Mouse (Mus musculus) heart, postnatal 0 days (tissue): ENCODE results near the gene Traf2.

Experiments used
- CTCF ChIP-seq: IDR thresholded peaks from 2 replicates; pipeline ENCODE4 v1.5.1; 2016; ENCODE audit warnings: antibody characterized with exemption, control low read depth, low read depth
- EP300 ChIP-seq: IDR thresholded peaks from 2 replicates; pipeline ENCODE4 v1.6.1; 2016; ENCODE audit warnings: antibody characterized with exemption, low read depth

GRCm38 (mm10) chr2:25534178-25534865, 12.4 kb downstream of the Traf2 start:
- no peak for TF ChIP-seq CTCF
- no peak for TF ChIP-seq EP300
